Mouse (Mus musculus): ENCODE measurements around the gene Aaas. TPM values are rescaled to one million over a fixed set of nuclear protein-coding genes. Genes with fewer than 3 reads are reported as not detected.
A peak's percentile ranks its signal among the peaks of the same experiment; 100 is the strongest.
"Not testable (repeated sequence)": the region's sequence is repeated elsewhere in the genome, so short reads cannot be mapped to it uniquely, and the experiment has no call there.

Gene Aaas
- total RNA-seq, 2 experiments from 2014 or later: 19.6 to 23.1 TPM

DNA sequence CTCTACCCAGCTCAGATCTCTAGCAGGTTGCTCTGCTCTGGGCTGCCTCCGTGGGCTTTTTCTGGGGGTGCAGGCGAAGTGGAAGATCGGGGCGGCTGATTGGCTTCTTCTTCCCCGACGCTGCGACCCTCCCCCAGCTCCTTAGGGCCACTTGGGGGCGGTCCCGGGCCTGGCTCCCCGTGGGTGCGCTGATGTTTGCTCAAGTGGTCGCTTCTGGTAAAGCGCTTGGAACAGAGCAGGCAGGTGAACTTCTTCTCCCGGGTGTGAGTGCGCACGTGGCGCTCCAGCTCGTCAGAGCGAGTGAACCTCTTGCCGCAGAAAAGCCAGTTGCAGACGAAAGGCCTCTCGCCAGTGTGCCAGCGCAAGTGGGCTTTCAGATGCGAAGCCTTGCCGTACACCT lies 7.6 kb upstream of the Aaas start:
- no peak for DNase-seq (ENCODE audit: extremely low spot score in 1 of 2, low spot score in 1 of 2)

DNA sequence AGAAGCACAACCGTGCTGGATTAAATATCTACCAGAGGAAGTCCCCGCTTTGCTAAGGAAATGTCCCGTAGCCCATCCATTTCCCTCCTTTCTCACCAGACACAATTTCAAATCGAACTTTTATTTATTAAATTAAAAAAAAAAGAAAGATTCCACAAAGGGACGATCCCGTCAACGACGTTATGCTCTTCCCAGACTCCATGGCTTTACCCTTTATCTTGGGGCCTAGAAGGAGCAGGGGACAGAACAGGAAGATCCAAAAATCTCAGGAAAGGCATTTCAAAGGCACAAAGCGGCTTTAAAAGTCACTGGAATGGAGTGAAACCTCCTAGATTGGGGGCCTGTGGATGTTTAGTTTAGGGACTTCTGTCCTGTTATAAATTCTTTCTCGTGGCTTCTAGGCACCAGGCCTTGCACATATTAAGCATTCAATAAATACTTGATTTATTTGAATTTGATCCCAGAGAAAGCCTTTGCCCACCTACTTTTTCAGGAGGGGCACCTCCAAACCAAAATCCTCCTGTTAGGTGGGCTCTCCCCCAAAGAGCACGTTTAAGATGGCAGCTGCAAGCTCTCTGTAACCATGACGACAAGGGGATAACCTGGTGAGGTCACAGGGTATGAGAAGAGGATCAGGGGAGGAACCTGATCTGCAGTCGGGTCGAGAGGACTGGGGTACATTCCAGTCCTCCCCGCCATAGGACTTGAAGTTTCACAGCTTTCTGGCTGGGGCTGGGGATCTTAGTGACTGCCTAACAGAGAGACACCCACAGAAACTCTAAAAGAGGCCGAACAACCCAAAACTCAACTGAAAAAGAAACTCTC lies 6.1 kb upstream of the Aaas start:
- DNase-seq (ENCODE audit: extremely low spot score in 1 of 2, low spot score in 1 of 2): no peak

DNA sequence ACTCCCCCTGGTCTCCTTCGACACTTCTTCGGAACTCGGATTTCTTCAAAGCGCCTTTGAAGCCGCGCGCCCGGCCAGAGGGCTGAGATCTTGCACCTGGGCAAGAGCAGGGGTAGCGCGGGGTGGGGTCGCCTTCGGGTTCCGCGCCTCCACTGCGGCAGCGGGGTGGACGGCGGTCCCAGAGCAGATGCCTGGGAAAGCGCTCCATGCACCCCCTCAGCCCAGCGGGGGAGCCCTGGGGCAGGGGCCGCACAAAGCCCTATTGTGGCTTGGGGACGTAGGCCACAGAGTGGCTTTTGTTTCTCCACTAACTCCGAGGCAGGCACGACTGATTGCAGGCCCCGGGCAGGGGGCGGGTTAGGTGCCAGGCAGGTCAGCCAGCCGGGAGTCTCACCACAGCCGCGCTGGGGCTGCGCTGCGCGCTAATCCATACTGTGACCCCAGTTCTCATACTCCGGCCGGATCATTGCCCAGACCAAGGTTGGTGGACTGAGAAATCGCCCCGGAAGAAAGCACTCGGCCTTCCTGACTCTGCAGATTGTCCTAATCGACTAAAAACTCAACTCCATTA lies 5.4 kb upstream of the Aaas start:
- DNase-seq (ENCODE audit: extremely low spot score in 1 of 2, low spot score in 1 of 2): peak in 1 of 2 experiments; percentile 25

DNA sequence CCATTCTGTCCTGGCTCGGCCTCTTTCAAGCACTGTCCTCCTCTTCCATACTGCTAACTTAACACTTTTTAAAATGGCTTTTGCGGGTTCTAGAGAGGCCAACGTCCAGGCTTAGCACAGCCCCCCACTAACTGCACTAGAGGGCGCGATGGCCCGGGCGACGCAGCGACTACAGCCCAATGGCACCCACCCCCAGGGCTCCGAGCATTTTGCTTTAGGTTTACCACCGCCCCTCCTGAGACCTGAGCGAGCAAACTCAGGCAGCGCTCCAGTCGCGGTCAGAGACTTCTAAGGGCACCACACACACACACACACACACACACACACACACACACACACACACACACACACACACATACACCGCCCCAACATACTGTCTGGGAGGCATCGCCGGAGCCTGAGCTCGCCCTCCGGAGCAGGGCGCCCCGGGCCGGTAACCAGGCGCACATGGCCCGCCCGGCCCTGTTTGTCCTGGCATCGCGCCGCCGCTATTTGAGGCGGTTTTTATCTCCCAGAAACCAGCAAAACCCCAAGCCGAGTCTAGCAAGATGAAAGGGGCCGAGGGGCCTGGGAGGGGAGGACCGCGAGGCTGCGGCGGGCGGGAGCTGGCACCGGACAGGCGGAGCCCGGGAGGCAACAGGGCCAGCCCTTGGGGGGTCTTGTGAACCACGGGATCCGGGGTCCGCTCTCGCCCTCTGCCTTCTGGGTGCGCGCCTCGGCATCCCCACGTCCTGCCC lies 4.7 kb upstream of the Aaas start:
- peak; percentile 22 to 25 for DNase-seq (ENCODE audit: extremely low spot score in 1 of 2, low spot score in 1 of 2)

DNA sequence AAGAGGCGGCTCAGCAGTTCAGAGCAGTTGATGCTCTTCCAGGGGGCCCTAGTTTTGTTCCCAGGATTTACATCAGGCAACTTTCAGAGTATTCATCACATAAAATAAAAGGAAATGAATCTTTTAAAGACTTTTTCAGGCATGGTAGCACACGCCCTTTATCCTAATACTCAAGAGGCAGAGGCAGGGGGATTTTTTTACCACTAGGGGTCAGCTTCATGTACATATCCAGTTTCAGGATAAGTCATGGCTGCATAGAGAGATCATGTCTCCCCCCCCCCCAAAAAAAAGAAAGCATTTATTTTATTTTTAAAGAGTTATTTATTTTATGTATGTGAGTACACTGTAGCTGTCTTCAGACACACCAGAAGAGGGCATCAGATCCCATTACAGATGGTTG lies 3.4 kb upstream of the Aaas start:
- DNase-seq (ENCODE audit: extremely low spot score in 1 of 2, low spot score in 1 of 2): no peak

DNA sequence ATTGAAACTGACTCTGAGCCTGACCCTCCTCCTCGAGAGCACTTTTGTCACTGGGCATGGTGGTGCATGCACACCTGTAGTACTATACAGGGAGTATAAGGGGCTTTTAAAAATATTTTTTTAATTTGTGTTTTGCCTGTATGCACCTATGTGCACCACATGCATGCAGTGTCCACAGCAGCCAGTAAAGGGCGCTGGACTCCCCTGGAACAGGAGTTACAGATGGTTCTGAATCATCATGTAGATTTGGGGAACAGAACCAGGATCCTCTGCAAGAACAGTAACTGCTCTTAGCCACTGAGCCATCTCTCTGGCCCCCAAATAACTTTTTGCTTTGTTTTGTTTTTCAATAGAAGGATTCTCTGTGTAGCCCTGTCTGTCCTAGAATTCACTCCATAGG lies 1.6 kb upstream of the Aaas start:
- DNase-seq (ENCODE audit: extremely low spot score in 1 of 2, low spot score in 1 of 2): no peak

DNA sequence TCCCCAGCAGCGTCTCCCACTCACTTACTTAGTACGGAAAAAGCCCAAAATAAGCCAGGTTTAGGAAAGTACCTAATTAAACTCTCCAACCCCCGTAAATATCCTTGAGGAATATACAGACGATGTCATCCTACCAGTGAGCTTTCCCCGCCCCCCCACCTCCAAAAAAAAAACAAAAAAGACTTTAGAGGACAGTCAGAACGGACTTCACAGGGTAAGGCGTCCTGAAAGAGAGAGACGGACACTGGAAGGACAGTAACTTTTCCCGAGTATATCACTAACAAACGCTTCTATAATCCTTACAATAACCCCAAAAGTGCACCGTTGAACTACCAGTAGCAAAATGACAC lies 346 bp upstream of the Aaas start:
- no peak for DNase-seq (ENCODE audit: extremely low spot score in 1 of 2, low spot score in 1 of 2)

DNA sequence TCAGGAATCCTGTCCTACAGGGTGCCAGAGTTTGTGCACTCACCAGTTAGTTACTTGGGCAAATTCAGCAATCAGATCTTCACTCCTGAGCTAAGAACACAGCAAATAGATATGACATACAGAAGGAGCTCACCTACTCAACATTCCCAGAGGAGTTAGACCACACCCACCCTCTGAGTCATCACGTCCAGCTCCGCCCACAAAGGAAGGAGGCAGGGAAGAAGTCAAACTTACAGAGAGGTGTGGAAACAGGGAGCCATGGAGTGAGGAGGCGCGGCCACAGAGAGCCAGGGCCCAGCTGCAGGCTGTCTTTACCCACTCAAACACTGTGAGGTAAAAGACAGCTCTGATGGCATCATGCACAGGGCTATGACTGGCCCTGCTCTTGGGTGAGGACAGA lies 4.1 kb downstream of the Aaas start:
- DNase-seq (ENCODE audit: extremely low spot score in 1 of 2, low spot score in 1 of 2): no peak

DNA sequence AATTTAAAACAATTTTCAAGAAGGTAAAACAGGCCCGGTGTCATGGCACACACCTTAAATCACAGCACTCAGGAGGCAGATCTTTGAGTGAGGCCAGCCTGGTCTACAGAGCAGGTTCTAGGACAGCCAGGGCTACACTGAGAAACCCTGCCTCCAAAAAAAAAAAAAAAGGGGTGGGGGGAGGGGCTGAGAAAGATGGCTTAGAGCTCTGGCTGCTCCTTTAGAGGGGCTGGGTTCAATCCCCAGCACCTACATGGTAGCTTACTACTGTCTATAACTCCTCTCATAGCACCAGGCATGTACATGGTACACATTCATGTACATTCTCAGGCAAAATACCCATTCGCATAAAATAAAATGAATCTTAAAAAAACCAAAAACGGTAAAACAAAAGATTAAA lies 6.1 kb downstream of the Aaas start:
- no peak for DNase-seq (ENCODE audit: extremely low spot score in 1 of 2, low spot score in 1 of 2)

DNA sequence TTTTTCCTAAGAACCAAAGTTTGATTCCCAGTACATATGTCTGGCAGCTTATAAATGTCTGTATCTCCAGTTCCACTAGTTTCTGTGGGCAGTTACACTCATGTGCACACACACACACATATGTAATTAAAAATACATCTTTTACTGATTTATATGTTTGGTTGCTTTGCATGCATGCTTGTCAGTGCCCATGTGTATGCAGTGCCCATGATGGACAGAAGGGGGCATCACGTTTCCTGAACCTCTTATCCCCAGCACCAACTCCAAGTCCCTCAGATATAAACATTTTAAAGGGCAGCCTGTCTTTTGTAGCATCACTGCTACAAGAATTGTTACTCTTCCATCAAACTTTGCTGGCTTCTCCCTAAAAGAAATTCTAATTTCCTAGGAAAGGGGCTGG lies 9.0 kb downstream of the Aaas start:
- DNase-seq (ENCODE audit: extremely low spot score in 1 of 2, low spot score in 1 of 2): peak in 1 of 2 experiments; percentile 50

DNA sequence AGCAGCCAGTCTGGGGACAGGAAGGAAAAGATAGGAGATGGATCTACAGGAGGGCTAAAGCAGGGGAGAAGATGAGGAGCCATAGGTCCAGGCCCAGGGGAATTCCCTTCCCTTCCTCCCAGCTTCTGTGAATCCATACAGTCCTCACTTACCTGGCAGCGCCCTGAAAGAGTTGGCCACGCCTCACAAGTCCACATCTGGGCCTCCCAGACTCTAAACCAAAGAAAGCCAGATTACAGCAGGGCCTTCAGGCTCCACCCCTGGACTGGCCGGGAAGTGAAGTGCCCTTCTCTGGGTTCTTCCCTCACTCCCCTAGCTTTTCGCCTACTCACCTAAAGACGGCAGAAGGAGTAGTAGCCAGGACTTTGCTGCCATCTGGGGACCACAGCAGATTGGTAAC lies 11.0 kb downstream of the Aaas start:
- DNase-seq (ENCODE audit: extremely low spot score in 1 of 2, low spot score in 1 of 2): no peak

DNA sequence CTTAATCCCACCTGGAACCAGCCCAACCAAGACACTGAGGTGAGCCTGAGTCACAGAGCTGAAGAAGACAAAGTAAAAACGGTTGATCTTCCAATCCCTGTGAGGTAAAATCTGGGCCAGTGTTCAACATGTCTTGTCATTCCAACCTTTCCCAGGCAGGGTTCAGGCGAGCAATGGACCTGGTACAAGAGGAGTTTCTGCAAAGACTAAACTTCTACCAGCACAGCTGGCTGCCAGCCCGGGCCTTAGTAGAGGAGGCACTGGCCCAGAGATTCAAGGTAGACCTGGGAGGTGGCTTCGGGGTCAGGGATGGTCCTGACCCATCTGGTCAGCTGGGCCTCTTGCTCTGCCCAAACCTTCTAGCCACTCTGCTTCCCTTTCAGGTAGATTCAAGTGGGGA lies 13.6 kb downstream of the Aaas start:
- no peak for DNase-seq (ENCODE audit: extremely low spot score in 1 of 2, low spot score in 1 of 2)

DNA sequence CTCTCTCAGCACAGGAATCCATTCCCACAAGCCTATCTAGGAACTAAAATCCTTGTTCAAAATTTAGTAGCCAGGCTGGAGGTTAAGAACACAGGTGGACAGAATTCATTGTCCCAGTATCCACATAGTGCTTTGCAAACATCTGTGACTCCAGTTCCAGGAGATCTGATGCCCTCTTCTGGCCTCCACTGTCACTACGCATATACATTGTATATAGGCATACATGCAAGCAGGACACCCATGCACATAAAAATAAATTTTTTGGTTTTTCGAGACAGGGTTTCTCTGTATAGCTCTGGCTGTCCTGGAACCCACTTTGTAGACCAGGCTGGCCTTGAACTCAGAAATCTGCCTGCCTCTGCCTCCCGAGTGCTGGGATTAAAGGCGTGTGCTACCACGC lies 14.6 kb downstream of the Aaas start:
- DNase-seq (ENCODE audit: extremely low spot score in 1 of 2, low spot score in 1 of 2): not testable (repeated sequence)

DNA sequence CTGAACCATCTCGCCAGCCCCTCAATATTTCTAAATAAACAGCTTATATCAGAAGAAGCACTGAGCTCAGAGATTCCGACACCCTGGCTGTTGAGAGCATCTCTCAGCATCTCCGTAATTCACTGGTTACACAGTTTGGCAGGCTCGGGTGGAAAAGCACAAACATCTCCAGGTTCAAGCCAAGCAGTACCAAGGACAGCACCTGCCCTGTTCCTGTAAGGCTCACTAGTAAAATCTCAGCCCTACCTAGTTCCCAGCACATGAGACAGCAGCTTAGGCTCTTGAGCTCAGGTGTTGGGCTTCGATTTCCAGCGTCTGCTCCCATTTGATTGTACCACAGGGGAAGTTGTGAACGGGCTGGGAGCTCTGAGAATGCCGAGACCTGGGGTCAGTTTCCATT lies 15.3 kb downstream of the Aaas start:
- no peak for DNase-seq (ENCODE audit: extremely low spot score in 1 of 2, low spot score in 1 of 2)

DNA sequence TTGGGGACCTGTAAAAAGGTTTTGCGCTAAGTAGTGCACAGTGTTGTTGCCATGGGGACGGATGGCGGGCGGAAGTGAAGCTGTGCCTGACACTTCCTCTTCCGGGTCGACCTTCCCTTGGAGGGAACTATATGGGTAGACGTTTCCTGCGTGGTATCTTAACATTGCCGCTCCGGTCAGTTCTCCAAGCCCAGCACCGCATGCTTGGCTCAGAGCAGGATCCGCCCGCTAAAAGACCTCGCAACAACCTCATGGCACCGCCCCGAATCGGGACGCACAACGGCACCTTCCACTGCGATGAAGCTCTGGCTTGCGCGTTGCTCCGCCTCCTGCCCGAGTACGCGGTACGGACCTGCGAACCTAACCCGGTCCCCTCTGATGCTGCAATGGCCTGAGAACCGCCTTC lies 19.0 kb downstream of the Aaas start, which contains the start of gene Myg1:
Gene Myg1, plus strand, starts transcription at position 100 of the 406 bp plus-strand sequence.
- peak; percentile 62 to 73 for DNase-seq (ENCODE audit: extremely low spot score in 1 of 2, low spot score in 1 of 2)

DNA sequence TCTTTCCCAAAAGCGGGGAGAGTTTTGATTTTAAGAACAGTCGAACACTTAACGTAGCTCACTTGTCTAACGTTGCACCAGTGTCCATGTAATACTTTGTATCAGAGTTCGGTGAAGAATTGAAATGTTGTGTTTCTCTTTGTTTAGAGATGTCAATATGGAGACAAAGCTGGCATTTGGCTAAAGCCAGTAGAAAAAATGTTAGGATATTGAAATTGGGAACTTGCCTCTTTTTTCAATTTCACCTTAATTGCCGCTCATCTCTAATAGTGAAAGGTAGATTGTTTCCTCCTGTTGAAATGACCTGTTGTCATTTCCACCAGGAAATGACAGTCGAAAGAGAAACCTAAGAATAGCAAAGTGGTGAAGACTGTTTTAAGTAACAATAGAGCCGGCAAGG lies 23.7 kb downstream of the Aaas start:
- DNase-seq (ENCODE audit: extremely low spot score in 1 of 2, low spot score in 1 of 2): no peak

DNA sequence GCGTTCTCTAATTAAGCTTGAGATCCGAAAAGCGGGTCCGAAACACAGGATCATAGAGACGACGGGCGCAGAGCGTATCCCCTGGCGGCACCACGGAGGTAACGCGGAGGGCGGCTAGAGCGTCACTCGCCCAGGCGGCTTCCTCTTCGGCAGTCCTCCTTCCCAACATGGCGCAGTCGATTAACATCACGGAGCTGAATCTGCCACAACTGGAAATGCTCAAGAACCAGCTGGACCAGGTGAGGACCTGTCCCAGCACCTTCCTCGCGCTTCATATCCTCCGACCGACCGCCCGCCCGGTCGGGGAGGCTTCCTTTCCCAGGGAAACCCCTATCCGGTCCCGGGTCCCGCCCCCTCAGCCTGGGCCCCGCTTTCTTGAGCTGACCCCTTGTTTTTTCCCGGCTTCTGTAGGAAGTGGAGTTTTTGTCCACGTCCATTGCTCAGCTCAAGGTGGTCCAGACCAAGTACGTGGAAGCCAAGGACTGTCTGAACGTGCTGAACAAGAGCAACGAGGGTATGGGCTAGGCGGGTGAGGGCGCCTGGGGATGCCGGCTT lies 24.5 kb downstream of the Aaas start, which contains the start of gene Pfdn5:
Gene Pfdn5, plus strand, starts transcription at position 95 of the 555 bp plus-strand sequence.
- peak; percentile 72 to 79 for DNase-seq (ENCODE audit: extremely low spot score in 1 of 2, low spot score in 1 of 2)

DNA sequence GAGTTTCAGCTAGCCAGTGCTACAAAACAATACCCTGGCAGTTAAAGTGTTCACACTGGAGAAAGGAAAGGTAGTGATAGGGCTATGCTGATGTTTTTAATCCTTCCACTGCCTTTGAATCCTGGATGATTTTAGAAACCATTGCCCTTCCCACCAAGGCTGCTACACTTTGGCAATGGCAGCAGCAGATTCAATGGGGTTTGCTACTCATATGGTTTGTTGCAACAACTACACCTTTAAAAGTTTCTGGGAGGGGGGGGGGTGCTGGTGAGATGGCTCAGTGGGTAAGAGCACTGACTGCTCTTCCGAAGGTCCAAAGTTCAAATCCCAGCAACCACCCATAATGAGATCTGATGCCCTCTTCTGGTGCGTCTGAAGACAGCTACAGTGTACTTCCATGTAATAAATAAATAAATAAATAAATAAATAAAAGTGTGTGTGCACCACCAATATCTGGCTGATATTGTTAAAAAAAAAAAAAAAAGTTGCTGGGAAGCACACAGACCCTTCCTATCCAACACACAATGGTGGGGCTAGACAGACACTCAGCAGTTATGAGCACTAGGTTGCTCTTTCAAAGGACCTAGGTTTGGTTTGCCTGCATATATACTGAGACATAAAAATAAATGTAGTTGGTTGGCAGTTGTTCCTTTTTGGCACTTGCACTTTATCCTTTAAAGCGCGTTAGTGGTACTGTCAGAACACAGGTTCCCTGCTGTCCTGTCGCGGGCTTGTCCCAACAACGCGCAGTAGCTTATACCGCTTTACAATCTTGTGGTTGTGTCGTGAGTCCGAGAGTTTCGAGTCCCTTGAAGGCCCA lies 25.7 kb downstream of the Aaas start:
- no peak for DNase-seq (ENCODE audit: extremely low spot score in 1 of 2, low spot score in 1 of 2)

DNA sequence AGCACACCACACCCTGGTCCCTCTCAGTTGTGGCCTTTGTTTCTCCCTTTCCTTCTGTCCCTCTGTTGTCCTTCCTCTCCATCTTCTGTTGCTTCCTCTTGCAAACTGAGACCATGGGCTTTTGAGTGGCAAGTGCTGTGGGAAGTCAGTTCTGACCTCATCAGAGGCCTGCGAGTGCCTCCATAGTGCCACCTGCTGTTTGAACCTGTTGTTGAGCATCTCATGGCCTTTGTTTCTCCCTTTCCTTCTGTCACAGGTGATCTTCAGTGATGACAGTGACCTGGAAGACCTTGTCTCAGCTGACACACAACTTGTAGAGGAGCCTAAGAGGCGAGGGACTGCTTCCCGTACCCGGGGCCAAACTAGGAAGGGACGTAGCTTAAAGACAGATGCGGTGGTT lies 34.3 kb downstream of the Aaas start:
- peak; percentile 41 to 73 for DNase-seq (ENCODE audit: extremely low spot score in 1 of 2, low spot score in 1 of 2)

DNA sequence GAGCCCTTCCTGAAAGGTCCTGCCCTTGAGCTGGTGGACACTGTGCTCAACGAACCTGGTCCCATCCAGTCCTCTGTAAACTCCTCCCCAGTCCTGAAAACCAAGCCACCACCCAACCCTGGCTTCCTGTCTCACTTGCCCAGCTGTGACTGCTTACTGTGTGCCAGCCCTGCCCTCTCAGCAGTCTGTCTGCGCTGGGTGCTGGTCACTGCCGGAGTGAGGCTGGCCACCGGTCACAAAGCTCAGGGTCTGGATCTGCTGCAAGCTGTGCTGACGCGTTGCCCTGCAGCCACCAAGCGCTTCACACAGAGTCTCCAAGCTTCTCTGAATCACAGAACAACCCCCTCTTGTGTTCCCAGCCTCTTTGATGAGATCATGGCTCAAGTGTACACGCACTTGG lies 35.3 kb downstream of the Aaas start:
- DNase-seq (ENCODE audit: extremely low spot score in 1 of 2, low spot score in 1 of 2): no peak

Data from layer of hippocampus, postnatal 25 days (tissue).